In genomic region chr3:30826069-30826468, GRCm38 (mm10) we compare ENCODE assay signal across 26 mouse cellular contexts. TPM values are rescaled to one million over a fixed set of nuclear protein-coding genes. Genes with fewer than 3 reads are reported as not detected.
DNase-seq lines count a peak whose midpoint lies in the region; ATAC-seq lines count a peak whose summit lies in the region.
"Had no signal": no experiment of that assay in that cellular context is flagged by ENCODE, and none has a peak within 500 bp of the region (broad histone marks: within the 10 kb centered on the region; RNA-seq: fewer than 3 reads in every experiment).

No protein-coding gene starts in this region.

- no peak overlapping the region for H3K4me3 ChIP-seq in heart, embryonic 10.5 days
- H3K4me3 ChIP-seq: embryonic facial prominence, embryonic 13.5 days; embryonic facial prominence, embryonic 15.5 days; erythroblast, embryonic 14.5 days; forebrain, embryonic 13.5 days; forebrain, embryonic 15.5 days had no signal

- DNase-seq in heart, adult 11 months, result peak; percentile 25
- DNase-seq in heart, embryonic 10.5 days (ENCODE audit: low spot score), result no peak
- DNase-seq in 416B (ENCODE audit: low read depth), result peak; percentile 40
- DNase-seq in gonadal fat pad, adult 2 months (ENCODE audit: low read depth), result peak; percentile 81
- no peak for DNase-seq in layer of hippocampus, postnatal 14 days (ENCODE audit: low spot score in 2 of 2)
- DNase-seq in layer of hippocampus, adult 18-20 months (ENCODE audit: low spot score in 2 of 2), result no peak
- DNase-seq in right cerebral cortex, postnatal 36 days (ENCODE audit: low spot score in 2 of 2), result no peak
- DNase-seq: adrenal gland, adult 8-10 months; adrenal gland, postnatal 14 days; adrenal gland, postnatal 36 days; cerebellum, adult 11-12 months; cerebellum, adult 2 months; cerebellum, adult 9-10 months; cerebellum, postnatal 10 days; cerebellum, postnatal 25 days; embryo, embryonic 11 days; forebrain, postnatal 0 days had no signal

- peak; percentile 67; the same call in 1 of the 2 replicates for ATAC-seq in megakaryocyte, adult 5-6 weeks (ENCODE audit: poor library complexity, severe bottlenecking)
- ATAC-seq: activated CD4-positive, CD25-positive, alpha-beta regulatory T cell, adult 4 months; forebrain, embryonic 13.5 days; forebrain, embryonic 15.5 days; forebrain, postnatal 0 days; Patski had no signal

- no peaks in the 10 kb centered on the region for H3K27me3 ChIP-seq in heart, embryonic 10.5 days (ENCODE audit: insufficient read depth, poor library complexity, severe bottlenecking)
- H3K27me3 ChIP-seq: embryonic facial prominence, embryonic 13.5 days; embryonic facial prominence, embryonic 15.5 days; forebrain, embryonic 13.5 days; forebrain, embryonic 15.5 days; Patski had no signal

- H3K36me3 ChIP-seq in heart, embryonic 10.5 days, result peaks cover 13% of the 10 kb centered on the region

- H3K4me1 ChIP-seq in heart, embryonic 10.5 days, result no peaks in the 10 kb centered on the region
- H3K4me1 ChIP-seq: embryonic facial prominence, embryonic 13.5 days; embryonic facial prominence, embryonic 15.5 days; forebrain, embryonic 13.5 days; forebrain, embryonic 15.5 days had no signal

- 91% methylated on average over 5 of the region's 5 CpGs for WGBS in heart, embryonic 10.5 days

- H3K27ac ChIP-seq in heart, embryonic 10.5 days, result no peak overlapping the region
- H3K27ac ChIP-seq: embryonic facial prominence, embryonic 13.5 days; embryonic facial prominence, embryonic 15.5 days; forebrain, embryonic 13.5 days; forebrain, embryonic 15.5 days had no signal

- H3K9me3 ChIP-seq in heart, embryonic 10.5 days, result no peaks in the 10 kb centered on the region
- H3K9me3 ChIP-seq: embryonic facial prominence, embryonic 13.5 days; embryonic facial prominence, embryonic 15.5 days; forebrain, embryonic 13.5 days; forebrain, embryonic 15.5 days had no signal

RNA-seq across cellular contexts. Expression of gene Gpr160, which starts 29.7 kb away (rescaled TPM):
- 0.33 and 0.51 TPM in 2 replicates for polyA plus RNA-seq in heart, embryonic 10.5 days (2016; fragmentation: Nextera tagmentation; extraction: Ambion mirVana)
- polyA plus RNA-seq in gonadal fat pad, adult 2 months (2012; rRNA removed), result 12.0 and 13.7 TPM in 2 replicates
- total RNA-seq in megakaryocyte, adult 5-6 weeks (2015), result 93.1 and 109 TPM in 2 replicates
- 59.0 and 73.8 TPM in 2 replicates for total RNA-seq in megakaryocyte, adult 5-6 weeks (2017)
- 1 to 10 TPM in 1 of 2 experiments, under 1 TPM in 1; 0.92 to 1.6 TPM for total RNA-seq in layer of hippocampus, postnatal 14 days (2021)
- total RNA-seq in layer of hippocampus, adult 18-20 months (2021), result 1 to 10 TPM; 1.0 to 1.7 TPM
- total RNA-seq: MEL had no signal

RNA-seq across cellular contexts. Expression of gene Sec62, which starts 33.4 kb away (rescaled TPM):
- 39.4 and 47.6 TPM in 2 replicates for polyA plus RNA-seq in heart, embryonic 10.5 days (2016; fragmentation: Nextera tagmentation; extraction: Ambion mirVana)
- 20.1 and 27.6 TPM in 2 replicates for polyA plus RNA-seq in gonadal fat pad, adult 2 months (2012; rRNA removed)
- total RNA-seq in megakaryocyte, adult 5-6 weeks (2015), result 82.5 and 94.5 TPM in 2 replicates
- 80.5 and 83.7 TPM in 2 replicates for total RNA-seq in megakaryocyte, adult 5-6 weeks (2017)
- total RNA-seq in layer of hippocampus, postnatal 14 days (2021), result 10 to 100 TPM; 95.7 to 96.2 TPM
- total RNA-seq in layer of hippocampus, adult 18-20 months (2021), result 10 to 100 TPM; 96.6 to 99.3 TPM

Comparison
In these comparisons a context has a peak if more than half of its experiments do, and no peak if none do; other contexts are left out.
1. DNase-seq: peak in heart, adult 11 months (single experiment), 416B (single experiment) and gonadal fat pad, adult 2 months (single experiment); none in heart, embryonic 10.5 days (single experiment), layer of hippocampus, postnatal 14 days (0 of 2), layer of hippocampus, adult 18-20 months (0 of 2) and right cerebral cortex, postnatal 36 days (0 of 2).
2. RNA of gene Gpr160, which starts 29.7 kb away (total RNA-seq): 59.0 to 109 TPM in megakaryocyte, adult 5-6 weeks; 1.0 to 1.7 TPM in layer of hippocampus, adult 18-20 months and 0.92 to 1.6 TPM in layer of hippocampus, postnatal 14 days; every median in the first group is over 10 times any median in the second.